Mouse (Mus musculus) thymus, postnatal 14 days (tissue): ENCODE results near the gene Sh3kbp1.
A peak's percentile ranks its signal among the peaks of the same experiment; 100 is the strongest.

Experiments used
- DNase-seq: peaks from one replicate; pipeline ENCODE4 v3.0.0; 2021

Sh3kbp1 gene

GRCm38 (mm10) chrX:159744620-159745019, 117.5 kb downstream of the Sh3kbp1 start:
- DNase-seq, result no peak

DNA sequence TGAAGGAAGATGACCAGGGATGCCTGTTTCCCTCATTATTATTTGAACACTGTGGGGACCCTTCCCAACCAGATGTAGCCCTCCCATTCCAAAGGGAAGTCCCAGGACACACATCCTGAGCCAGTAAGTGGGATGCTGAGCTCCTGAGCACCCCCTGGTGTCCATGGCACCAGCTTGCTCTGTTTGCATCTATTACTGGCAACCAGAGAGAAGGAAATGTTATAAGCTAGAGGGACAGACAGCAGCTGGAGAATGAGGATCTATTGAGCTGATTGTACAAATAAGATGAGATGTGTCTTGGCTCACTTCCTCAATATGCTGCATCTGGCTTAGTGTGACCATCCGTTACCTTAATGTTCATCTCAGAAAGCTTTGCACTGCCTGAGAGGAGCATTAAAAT, 124.8 kb downstream of the Sh3kbp1 start:
- DNase-seq, result peak; percentile 54

DNA sequence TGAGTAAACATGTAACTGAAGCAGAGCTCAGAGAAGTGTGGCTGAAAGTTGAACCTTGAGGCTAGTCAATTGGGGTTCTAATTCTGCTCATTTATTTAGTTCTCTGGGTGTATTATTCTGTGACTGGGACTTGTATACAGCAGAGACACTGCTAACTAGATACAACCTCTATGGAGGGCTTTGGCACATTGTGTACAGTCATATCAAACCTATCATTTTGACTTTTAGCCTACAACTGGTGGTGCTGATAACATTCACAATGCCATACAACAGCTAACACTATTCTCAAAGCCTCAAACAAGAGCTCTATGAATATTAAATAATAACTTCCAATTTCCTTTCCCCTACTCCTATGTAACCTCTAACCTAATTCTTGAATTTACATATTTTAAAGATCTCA, 129.2 kb downstream of the Sh3kbp1 start:
- DNase-seq, result no peak

- DNase-seq, result peak; percentile 25
These were observed 130.1 kb downstream of the Sh3kbp1 start for GRCm38 (mm10) chrX:159756901-159757821.

- peak; percentile 81 for DNase-seq
These were observed 130.9 kb downstream of the Sh3kbp1 start for GRCm38 (mm10) chrX:159757854-159758540.

- DNase-seq, result no peak
These were observed 136.7 kb downstream of the Sh3kbp1 start for GRCm38 (mm10) chrX:159763801-159764200.

DNA sequence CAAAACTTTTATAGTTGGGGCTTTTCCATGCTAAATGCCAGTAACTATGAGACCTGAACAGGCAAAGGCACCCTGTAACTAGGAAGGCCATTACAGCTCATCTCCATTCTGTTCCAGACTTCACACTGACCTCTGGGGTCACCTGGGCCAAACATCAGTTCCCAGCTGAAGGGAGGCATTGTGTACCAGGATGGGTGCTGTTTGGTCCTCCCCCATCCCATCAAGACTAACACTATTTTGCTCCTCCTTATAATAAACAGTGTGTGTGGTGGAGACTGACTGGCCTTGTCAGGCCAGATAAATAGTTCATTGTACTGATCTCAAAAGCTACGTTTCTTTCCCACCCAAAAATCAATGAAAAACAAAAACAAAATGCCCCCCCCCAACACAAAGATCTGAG, 138.8 kb downstream of the Sh3kbp1 start:
- no peak for DNase-seq

DNA sequence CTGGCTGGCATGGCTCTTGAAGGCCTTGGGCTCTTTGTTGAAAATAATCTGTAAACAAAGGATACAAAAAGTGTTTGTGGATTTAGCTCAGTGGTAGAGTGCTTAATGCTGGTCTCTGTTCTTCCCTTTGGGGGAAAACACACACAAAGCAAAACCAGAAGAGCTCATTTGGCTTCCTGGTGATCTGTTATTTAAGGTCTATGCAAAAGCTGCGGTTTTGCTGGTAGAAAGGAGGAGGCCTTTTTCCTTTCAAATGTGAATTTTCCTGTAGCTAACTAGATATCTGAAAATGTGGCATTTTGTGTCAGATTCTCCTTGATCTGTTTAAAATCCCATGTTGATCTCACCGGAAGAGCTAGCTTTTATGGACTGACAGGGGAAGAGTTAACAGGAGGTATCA, 141.9 kb downstream of the Sh3kbp1 start:
- DNase-seq, result no peak

DNA sequence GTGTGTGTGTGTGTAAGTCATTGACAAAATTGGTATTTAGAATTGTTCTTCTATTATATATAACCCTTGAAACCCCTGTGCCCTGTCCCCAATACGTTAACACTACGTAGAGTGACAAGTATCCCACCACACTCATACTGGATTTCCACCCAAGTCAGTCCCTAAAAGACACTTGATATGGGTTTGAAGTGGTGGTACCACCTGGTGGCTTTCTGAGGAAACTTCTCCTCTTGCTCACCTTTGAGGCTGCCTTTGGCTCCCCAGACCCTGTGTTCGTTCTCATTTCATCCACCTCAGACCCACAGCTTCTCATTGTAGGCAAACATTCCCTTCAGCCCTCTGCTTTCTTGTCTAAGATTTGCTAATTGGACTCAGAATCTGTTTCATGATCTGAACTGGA, 142.7 kb downstream of the Sh3kbp1 start:
- peak; percentile 46 for DNase-seq

DNA sequence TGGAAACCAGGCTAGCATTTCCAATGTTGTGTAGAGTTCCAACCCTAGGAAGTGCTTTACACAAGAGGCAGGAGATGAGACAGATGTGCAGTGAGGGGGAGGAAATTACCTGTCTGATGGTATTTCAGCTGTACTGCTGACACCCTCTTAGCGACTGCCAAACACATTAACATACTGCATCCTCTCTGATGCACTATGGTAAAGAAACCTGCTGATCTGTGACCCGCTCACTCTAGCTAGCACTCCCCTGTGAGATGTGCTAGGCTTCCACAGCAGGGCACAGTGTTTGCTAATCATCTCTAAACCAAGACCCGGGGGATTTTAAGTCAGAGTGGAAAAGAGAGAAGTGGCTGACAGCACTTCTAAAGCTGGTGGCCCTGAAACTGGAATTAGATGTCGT, 145.1 kb downstream of the Sh3kbp1 start:
- no peak for DNase-seq

DNA sequence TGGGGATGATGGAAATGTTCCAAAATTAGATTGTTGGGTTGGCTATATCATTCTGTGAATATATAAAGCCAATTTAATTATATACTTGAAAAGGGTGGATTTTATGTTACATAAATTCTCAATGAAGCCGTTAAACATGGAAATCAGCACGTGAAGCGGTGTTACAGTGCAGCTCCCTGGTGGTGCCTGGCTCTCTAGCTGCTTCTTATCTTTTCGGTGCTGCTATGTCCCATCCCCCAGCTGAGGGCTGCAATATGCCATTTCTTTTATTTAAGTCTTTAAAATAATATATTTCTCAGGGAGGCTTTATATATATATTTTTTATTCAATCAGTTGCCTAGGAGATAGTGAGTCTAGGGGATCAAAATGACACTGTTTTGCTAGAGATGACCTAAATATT, 148.0 kb downstream of the Sh3kbp1 start:
- DNase-seq, result no peak

DNA sequence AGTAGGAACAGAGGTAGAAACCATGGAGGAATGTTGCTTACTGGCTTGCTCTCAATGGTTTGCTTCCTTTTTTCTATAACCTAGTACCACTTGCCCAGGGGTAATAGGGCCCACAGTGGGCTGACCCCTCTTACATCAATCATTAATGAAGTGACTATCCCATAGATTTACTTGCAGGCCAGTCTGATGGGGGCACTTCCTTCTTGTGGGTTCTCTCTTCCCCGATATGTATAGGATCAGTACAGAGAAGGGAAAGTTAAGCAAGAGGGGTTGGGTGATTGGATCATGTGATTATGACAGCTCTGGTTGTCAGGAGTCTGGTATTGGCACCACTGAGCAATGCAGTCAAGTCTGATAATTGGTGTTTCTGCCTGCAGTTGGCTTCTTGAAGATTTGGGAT, 151.7 kb downstream of the Sh3kbp1 start:
- DNase-seq, result no peak

DNA sequence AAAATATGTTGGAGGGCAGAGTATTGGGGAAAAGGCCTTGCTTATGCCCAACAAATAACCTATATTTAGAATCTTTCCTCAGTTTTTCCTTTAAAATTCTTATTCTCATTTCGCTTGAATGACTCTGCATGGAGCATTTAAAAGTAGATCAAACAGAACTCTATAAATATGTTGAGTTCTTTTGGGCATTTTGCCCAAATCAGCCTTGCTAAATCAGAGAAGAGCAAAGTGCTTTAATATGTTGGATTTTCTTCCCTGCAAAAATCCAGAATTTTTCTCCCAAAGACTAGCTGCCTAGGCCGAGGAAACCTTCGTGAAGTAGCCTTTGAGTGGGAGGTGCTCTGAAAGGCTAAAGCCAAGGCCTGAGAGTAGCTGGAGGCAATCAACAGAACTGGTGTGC, 163.4 kb downstream of the Sh3kbp1 start:
- no peak for DNase-seq

DNA sequence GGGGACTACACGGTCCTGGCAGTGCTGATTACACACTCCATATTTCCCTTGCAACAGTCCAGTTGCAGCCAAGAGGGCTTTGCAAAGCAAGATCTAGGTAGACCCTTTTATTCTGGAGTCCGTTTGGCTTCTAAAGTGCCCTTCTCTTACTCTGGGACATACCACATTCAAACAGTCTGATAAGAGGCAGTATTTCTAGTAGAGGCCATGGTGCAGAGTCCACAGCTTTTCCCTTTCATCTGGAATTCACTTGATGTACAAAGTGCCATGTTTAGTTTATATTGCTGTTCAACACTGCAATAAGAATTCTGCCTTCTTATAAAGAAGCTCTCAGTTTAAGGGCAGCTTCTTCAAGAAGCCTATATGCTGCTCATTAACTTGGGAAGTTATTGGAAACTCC, 168.5 kb downstream of the Sh3kbp1 start:
- no peak for DNase-seq

DNA sequence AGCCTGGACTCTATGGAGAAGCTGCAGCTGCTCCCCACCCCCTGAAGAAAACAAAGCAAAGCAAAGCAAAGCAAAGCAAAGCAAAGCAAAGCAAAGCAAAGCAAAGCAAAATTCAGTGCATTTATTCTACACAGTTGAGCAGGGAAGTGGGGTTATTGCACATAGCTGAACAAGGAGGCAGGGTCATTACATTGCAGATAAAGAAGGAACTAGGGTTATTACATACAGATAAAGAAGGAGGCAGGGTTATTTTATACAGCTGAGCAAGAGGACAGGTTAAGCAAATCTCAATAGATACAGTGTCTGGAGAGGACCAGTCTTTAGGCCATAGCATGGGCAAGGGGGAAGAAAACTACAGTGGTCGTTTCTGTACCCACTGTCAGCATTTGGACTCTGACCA, 177.3 kb downstream of the Sh3kbp1 start:
- no peak for DNase-seq

- peak; percentile 27 for DNase-seq
These were observed 182.4 kb downstream of the Sh3kbp1 start for GRCm38 (mm10) chrX:159809510-159809909.

- DNase-seq, result no peak
These were observed 183.4 kb downstream of the Sh3kbp1 start for GRCm38 (mm10) chrX:159810469-159810868.

- no peak for DNase-seq
These were observed 190.4 kb downstream of the Sh3kbp1 start for GRCm38 (mm10) chrX:159817508-159817907.

GRCm38 (mm10) chrX:159828135-159828534, 201.1 kb downstream of the Sh3kbp1 start:
- DNase-seq, result no peak

- no peak for DNase-seq
These were observed 202.2 kb downstream of the Sh3kbp1 start for GRCm38 (mm10) chrX:159829192-159829852.

GRCm38 (mm10) chrX:159831176-159831575, 204.1 kb downstream of the Sh3kbp1 start:
- DNase-seq, result no peak

DNA sequence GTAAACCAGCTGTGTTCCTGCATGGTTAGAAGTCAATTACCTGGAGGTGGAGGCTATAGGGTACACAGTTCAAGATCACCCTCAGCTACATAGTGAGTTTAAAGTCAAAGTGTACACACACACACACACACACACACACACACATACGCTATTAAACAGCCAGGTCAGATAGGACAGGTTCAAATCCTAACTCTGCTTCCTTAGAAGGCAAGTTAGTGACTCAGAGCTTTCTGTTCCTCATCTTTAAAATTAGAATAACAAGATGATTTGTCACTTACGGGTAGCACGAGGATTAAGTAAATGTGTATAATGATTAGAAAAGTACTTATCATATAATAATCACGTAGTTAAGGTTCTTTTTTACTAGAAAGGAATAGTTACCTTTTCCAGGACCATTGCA, 208.2 kb downstream of the Sh3kbp1 start:
- no peak for DNase-seq

DNA sequence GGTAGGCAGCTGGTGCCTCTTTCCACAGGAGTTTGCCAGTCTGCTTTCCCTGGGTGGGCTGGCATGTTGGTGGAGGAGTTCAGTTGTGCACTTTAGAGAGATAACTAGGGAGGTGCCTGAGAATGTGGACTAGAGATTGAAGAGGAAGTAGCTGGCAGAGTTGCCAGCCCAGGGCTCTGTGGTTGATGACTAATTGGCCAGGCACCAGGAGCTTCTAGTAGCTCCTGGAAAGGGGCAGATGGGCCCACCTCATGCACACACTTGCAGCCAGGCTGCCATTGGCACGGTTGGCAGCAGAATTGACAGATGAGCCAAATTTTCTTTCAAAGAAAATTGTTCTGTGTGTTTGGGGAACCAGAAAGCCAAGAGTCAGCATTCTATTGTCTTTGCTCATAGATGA, 210.3 kb downstream of the Sh3kbp1 start:
- no peak for DNase-seq

GRCm38 (mm10) chrX:159839786-159840185, 212.7 kb downstream of the Sh3kbp1 start:
- DNase-seq, result no peak
